Mouse (Mus musculus) lung, adult 18-20 months (tissue): ENCODE measurements around the gene Tmem270.

Experiments used
- DNase-seq, 2 experiments: peaks; one replicate each; pipeline ENCODE4 v3.0.0; 2022; ENCODE audit warnings: mixed read lengths in 2 of 2

Tmem270 gene

GRCm38 (mm10) chr5:134926726-134927125, 20.2 kb upstream of the Tmem270 start:
- DNase-seq = no peak

- DNase-seq = no peak
These were observed 16.6 kb upstream of the Tmem270 start for GRCm38 (mm10) chr5:134923141-134923540.

- no peak for DNase-seq
These were observed 14.6 kb upstream of the Tmem270 start for GRCm38 (mm10) chr5:134921106-134921505.

GRCm38 (mm10) chr5:134920106-134920687, 13.7 kb upstream of the Tmem270 start:
- DNase-seq = no peak

GRCm38 (mm10) chr5:134919097-134919496, 12.6 kb upstream of the Tmem270 start:
- DNase-seq = no peak

- DNase-seq = peak; percentile 60 to 72
These were observed 11.7 kb upstream of the Tmem270 start for GRCm38 (mm10) chr5:134918071-134918832.

GRCm38 (mm10) chr5:134915311-134915710, 8.8 kb upstream of the Tmem270 start, which contains the start of gene Cldn13:
Cldn13 (minus strand) TSS chr5:134915526.
- DNase-seq = no peak

GRCm38 (mm10) chr5:134914510-134914909, 8.0 kb upstream of the Tmem270 start:
- DNase-seq = no peak

- no peak for DNase-seq
These were observed 7.2 kb upstream of the Tmem270 start for GRCm38 (mm10) chr5:134913753-134914152.

GRCm38 (mm10) chr5:134913352-134913751, 6.8 kb upstream of the Tmem270 start:
- no peak for DNase-seq

GRCm38 (mm10) chr5:134911901-134912300, 5.4 kb upstream of the Tmem270 start:
- DNase-seq = no peak

GRCm38 (mm10) chr5:134907135-134907534, 602 bp upstream of the Tmem270 start:
- DNase-seq = peak; percentile 91 to 94

GRCm38 (mm10) chr5:134901644-134902027, 4.9 kb downstream of the Tmem270 start:
- no peak for DNase-seq

- peak in 1 of 2 experiments; percentile 52 for DNase-seq
These were observed 5.4 kb downstream of the Tmem270 start for GRCm38 (mm10) chr5:134901012-134901643.

GRCm38 (mm10) chr5:134897596-134897995, 8.9 kb downstream of the Tmem270 start:
- DNase-seq = peak in 1 of 2 experiments; percentile 40

GRCm38 (mm10) chr5:134896965-134897364, 9.6 kb downstream of the Tmem270 start:
- DNase-seq = no peak

GRCm38 (mm10) chr5:134895291-134895690, 11.2 kb downstream of the Tmem270 start:
- DNase-seq = peak; percentile 37 to 63

GRCm38 (mm10) chr5:134892717-134893116, 13.8 kb downstream of the Tmem270 start:
- no peak for DNase-seq

GRCm38 (mm10) chr5:134891552-134891951, 15.0 kb downstream of the Tmem270 start:
- DNase-seq = peak; percentile 46 to 75

- peak; percentile 64 to 67 for DNase-seq
These were observed 15.9 kb downstream of the Tmem270 start for GRCm38 (mm10) chr5:134890601-134891054.

GRCm38 (mm10) chr5:134888505-134888904, 18.0 kb downstream of the Tmem270 start:
- peak; percentile 35 to 63 for DNase-seq

- DNase-seq = peak; percentile 86 to 90
These were observed 18.8 kb downstream of the Tmem270 start for GRCm38 (mm10) chr5:134887447-134888335.

GRCm38 (mm10) chr5:134883077-134883476, 23.5 kb downstream of the Tmem270 start:
- DNase-seq = peak; percentile 50 to 60
